Mouse (Mus musculus) heart, postnatal 0 days (tissue): ENCODE results near the gene Pde1a.

Experiments
- CTCF ChIP-seq: IDR thresholded peaks from 2 replicates; pipeline ENCODE4 v1.5.1; 2016; ENCODE audit warnings: antibody characterized with exemption, control low read depth, low read depth
- EP300 ChIP-seq: IDR thresholded peaks from 2 replicates; pipeline ENCODE4 v1.6.1; 2016; ENCODE audit warnings: antibody characterized with exemption, low read depth

GRCm38 (mm10) chr2:80150019-80150418 lies 20.8 kb upstream of the Pde1a start:
- no peak for TF ChIP-seq CTCF
- TF ChIP-seq EP300 = no peak
